Mouse (Mus musculus) brain, embryonic 14.5 days (tissue): ENCODE data around the gene Acox1.

Experiments
- CTCF ChIP-seq: fragments of 200-500 bp; IDR thresholded peaks from 2 replicates; pipeline ENCODE4 v1.5.1; 2012; ENCODE audit warnings: inconsistent platforms, mild to moderate bottlenecking, moderate library complexity, borderline replicate concordance; ENCODE audit not compliant: insufficient read depth, insufficient read length; ENCODE audit errors: extremely low read depth
- POLR2A ChIP-seq: fragments of 200-500 bp; IDR thresholded peaks from 2 replicates; pipeline ENCODE4 v1.6.1; 2012; ENCODE audit warnings: mild to moderate bottlenecking, inconsistent platforms, borderline replicate concordance; ENCODE audit not compliant: poor library complexity, insufficient read depth, insufficient read length, severe bottlenecking; ENCODE audit errors: extremely low read depth

GRCm38 (mm10) chr11:116226414-116226813, 27.6 kb upstream of the Acox1 start:
- TF ChIP-seq POLR2A (no peak), CTCF (peak; percentile 82)
